Mouse (Mus musculus) adipose tissue, adult 10 weeks (tissue): ENCODE measurements around the gene Golga2. TPM values are rescaled to one million over a fixed set of nuclear protein-coding genes. Genes with fewer than 3 reads are reported as not detected.

Experiments used
- polyA plus RNA-seq: library from polyadenylated mRNA; stranded (reverse); fragments of 350-450 nt; fragmentation: Illumina TruSeq; extraction: RNeasy Lipid Tissue Mini Kit (QIAGEN cat#74804); gene quantifications from one replicate; pipeline ENCODE4 v1.2.3, GENCODE M21; 2014; ENCODE audit warnings: low read depth, low replicate concordance

Gene Golga2
- 56.8 TPM for polyA plus RNA-seq

GRCm38 (mm10) chr2:32287334-32287840 lies at the start of gene Golga2:
Gene Golga2, plus strand, starts transcription at chr2:32287384.

GRCm38 (mm10) chr2:32259657-32260417 lies 27.3 kb upstream of the Golga2 start, which contains the start of gene Uck1:
Gene Uck1, minus strand, starts transcription at chr2:32260159.

GRCm38 (mm10) chr2:32287923-32288367 lies 761 bp downstream of the Golga2 start, which contains the start of gene Swi5:
Gene Swi5, minus strand, starts transcription at chr2:32288075.

DNA sequence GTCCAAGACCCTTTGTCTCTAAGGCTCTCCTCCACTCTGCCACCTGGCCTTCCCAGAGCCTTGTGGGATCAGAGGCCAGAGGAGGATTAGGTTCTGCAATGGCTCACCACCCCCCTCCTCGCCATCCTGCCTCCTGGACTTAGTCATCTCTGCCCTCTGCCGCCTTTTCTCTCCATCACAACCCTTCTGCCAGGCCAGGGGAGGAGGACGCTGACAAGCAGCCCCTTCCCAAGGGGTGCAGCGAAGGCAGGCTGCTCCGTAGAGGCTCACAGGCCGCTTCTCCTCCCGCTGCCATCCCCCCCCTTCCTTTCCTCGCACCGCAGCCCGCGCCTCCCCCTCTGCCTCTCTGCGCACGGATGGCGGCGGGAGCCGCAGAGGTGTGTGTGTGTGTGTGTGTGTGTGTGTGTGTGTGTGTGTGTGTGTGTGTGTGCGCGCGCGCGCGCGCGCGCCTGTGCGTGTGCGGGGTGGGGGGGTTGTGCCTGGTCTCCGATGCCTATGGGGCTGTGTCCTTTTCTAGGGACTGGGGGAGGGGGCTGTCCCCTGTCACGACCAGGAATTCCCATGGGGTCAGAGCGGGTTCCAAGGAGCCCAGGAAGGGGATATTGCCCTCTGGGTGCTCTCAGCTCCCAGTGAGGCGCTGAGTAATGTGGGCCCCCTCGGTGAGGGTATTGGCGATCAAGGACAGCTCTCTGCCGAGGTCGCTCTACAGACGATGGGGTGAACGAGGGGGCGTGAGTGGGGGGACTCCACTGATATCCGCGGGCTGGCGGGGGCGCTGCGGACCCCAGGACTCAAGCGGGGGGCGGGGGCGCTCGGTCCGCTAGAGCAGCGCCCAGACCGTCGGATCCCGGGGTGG lies 65.2 kb downstream of the Golga2 start, which contains the start of gene Ciz1:
Gene Ciz1 (plus strand): TSS at position 177 of the 856 bp plus-strand sequence.

DNA sequence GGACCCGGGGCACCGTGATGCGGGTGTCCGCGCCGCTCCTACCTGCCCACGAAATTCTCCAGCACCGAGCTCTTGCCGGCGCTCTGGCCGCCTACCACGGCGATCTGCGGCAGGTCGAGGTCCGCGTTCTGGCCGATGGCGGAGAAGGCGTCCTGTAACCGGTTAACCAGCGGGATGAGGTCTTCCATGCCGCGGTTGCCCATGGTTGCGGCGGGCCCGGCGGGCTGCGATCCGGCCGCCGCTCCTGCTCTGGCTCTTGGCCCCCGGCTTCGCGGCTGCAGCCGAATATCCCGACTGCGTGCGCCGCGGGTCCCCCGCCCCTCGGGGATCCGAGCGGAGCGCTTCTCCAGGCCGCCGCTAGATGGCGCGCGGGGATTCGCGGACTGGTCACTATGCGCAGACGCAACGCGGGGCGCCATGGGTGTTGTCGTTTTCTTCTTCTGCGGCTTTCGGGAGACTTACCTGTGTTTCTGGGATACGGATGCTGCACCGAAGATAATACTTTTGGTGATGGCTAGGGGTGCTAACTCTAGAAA lies 65.9 kb downstream of the Golga2 start, which contains the start of gene Dnm1:
Gene Dnm1 (minus strand): TSS at position 332 of the 536 bp plus-strand sequence.

Other genes with a start within 250 kb of the Golga2 start
- gene Fam78a, start 202.5 kb upstream of the Golga2 start, polyA plus RNA-seq = 2.9 TPM
- gene Plpp7, start 191.9 kb upstream of the Golga2 start, polyA plus RNA-seq = 1.8 TPM
- 70.3 TPM for gene Prrc2b, start 136.3 kb upstream of the Golga2 start, polyA plus RNA-seq
- gene Pomt1, start 50.8 kb upstream of the Golga2 start, polyA plus RNA-seq = 28.9 TPM
- 132 TPM for gene Uck1, start 27.2 kb upstream of the Golga2 start, polyA plus RNA-seq
- 435 TPM for gene Swi5, start 691 bp downstream of the Golga2 start, polyA plus RNA-seq
- gene Ciz1, start 64.9 kb downstream of the Golga2 start, polyA plus RNA-seq = 72.0 TPM
- gene Dnm1, start 66.0 kb downstream of the Golga2 start, polyA plus RNA-seq = 15.8 TPM
- gene 1110008P14Rik, start 94.6 kb downstream of the Golga2 start, polyA plus RNA-seq = 149 TPM
- 3,725 TPM for gene Lcn2, start 100.9 kb downstream of the Golga2 start, polyA plus RNA-seq
- gene Ptges2, start 108.5 kb downstream of the Golga2 start, polyA plus RNA-seq = 33.6 TPM
- gene Naif1, start 163.1 kb downstream of the Golga2 start, polyA plus RNA-seq = 3.6 TPM
- gene Slc25a25, start 164.1 kb downstream of the Golga2 start, polyA plus RNA-seq = 25.0 TPM
- gene Fam102a, start 247.9 kb downstream of the Golga2 start, polyA plus RNA-seq = 29.4 TPM